Mouse (Mus musculus) lung, postnatal 25 days (tissue): ENCODE results near the gene Parp11.

ENCODE experiments used
- DNase-seq: peaks from one replicate; pipeline ENCODE4 v3.0.0; 2022; ENCODE audit warnings: low spot score

The Parp11 gene

DNA sequence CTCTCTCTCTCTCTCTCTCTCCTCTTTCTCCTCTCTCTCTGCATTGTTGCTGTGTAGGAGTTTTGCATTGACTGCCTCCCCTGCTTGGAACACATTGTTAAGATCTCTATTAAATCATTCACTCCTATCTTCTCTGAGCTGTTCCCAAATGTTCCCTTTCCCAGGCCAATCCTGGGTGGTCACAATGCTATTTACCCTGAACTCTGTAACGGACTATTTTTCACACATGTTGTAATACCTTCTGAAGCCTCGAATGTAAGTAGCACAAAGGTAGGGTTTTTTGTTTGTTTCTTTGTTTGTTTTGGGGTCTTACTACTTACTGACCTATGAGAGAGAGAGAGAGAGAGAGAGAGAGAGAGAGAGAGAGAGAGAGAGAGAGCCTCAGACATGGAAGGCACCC, 2.2 kb downstream of the Parp11 start:
- no peak for DNase-seq

DNA sequence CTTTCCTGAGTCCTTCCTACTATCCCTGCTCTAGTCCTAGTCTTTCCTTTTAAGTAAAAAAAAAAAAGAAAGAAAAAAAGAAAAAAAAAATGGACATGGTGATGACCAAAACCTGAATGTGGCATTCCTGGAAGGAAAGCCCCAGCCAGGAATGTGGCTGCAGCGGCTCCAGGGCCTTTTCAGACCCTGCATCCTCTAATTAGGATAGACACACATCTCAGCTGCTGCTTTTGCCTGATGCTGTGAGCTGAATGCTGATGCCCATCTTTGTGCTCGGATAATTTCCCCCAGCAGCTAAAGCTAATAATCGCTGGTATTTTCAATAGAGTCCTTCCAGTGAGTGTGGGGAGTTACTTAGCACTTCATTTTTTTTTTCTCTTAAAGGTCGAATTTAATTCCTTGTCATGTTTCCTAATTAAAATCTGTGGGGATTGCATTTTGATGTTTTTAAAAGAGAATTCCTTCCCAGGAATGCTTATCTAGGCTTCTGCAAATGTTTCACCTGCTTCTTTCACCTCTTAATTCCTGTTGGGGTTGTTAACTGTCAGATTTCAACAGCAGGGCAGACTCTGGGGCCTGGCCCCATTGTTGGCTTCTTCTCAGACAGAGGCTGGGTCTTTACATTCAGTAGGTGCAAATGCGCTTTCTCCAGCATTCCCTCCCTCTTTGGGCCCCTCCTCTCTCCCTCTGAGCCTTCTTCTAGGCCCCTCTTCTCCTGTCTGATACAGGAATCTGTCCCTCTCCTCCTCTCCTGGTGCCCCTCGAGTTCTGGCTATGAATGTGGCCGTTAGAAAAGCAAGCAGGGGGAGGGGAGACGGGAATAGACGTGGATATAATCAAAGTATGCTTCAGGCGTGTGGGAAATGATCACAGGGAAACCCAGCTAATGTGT, 3.1 kb downstream of the Parp11 start:
- no peak for DNase-seq

DNA sequence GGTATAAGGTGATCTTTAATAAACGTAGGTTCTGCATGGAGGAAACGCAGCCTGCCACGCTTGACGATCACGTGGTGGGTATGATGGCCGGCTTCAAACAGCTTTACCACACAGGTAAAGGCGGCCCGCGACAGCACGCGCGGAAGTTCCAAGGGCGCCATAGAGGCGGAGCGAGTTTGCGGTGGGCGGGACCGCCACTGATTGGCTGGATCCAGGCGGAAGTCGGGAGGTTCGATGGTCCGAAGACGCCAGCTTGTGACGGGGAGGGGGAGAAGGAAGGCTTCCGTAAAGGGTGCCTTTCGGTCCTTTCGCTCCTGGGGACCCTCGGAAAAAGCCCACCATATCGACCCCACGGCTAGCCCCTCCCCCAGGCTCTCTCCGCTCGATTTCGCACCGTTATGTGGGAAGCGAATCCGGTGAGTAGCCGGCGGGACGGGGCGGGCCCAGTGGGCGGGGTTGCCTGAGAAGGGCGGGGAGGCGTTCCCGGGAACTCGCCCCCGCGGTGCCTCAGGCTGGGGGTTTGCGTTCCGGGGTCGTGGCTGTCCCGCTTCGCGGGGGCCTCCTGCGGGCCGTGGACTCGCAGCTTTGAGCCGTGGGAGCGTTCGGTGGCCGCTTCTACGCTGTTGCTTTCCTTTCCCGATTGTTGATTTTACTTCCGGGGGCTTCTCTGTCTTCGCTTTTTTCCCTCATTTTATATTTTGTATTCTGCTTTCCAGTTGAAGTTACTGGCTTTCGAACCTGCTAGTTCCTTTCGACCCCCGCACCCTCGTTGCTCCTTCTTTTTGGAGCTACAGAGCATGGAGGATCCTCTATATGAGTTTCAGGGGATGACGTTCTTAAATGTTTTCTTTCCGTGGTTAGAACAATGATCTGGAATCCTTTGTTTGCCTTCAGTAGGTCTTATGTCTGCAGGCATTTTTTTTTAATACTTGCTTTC, 7.0 kb downstream of the Parp11 start:
- DNase-seq: peak; percentile 94

DNA sequence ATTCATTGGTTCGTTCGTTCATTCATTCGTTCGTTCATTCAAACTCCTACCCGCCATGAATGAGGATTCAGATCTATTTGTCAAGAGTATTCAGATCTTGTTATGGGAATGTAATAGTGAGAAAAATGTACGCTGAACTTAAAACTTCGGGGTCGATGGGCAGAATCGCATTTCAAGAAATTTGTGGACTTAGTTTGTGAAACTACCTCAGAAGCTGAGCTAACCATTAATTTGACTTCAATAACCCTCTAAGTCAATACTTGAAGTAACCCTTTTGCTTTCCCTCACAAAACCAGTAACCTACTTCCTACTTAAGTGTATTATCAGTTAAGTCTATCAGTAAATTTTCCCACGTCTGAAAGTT, 7.7 kb downstream of the Parp11 start:
- DNase-seq: no peak

DNA sequence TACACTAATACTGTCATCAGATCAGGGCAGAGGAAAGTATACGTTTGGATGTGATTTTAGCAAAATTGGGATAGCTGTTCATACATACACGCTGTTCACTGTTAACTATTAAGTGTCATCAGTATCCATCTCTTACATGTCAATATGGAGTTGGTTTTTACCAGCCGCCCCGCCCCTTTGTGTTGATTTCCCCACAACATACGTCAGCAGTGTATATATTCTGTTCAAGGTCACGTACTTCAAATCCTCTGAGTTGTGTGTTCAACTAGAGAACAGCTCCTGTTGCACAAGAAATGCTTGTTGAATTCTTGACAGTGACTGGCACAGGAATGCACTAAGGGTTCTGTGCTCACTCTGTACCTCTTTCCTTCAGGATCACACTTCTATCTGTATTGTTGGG, 8.2 kb downstream of the Parp11 start:
- DNase-seq: no peak

DNA sequence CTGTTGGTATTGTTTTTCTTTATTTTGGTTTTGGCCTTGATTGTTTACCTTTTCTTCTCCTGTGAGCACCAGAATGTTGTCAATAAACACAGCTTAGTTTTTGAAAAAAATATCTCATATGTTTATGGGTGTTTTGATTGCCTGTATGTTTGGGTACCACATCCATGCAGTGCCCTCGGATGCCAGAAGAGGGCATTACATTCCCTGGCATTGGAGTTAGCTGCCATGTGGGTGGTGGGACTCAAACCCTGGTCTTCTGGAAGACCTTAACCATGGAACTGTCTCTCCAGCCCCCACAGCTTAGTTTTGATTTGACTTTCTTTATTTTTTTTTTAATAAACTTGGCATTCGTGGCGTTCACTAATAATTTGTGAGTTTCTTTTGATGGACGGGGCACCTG, 8.8 kb downstream of the Parp11 start:
- DNase-seq: no peak

DNA sequence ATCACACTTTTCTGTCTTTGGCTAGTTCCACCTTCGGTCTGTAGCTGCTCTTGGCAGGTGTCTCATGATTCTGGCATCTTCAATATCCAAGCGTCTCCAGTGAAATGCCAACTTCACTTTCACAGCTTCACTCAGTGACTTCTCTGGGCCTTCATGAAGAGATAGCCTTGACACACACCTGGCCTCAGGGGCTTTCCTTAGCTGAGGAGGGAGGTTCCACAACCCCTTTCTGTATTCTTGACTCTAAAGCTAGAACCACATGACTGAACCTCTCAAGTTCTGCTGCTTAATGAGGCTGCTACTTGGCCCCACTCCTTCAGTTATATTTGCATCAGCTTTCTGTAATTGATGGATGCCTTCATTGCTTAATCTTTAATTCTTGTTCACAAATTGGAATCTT, 10.1 kb downstream of the Parp11 start:
- no peak for DNase-seq

DNA sequence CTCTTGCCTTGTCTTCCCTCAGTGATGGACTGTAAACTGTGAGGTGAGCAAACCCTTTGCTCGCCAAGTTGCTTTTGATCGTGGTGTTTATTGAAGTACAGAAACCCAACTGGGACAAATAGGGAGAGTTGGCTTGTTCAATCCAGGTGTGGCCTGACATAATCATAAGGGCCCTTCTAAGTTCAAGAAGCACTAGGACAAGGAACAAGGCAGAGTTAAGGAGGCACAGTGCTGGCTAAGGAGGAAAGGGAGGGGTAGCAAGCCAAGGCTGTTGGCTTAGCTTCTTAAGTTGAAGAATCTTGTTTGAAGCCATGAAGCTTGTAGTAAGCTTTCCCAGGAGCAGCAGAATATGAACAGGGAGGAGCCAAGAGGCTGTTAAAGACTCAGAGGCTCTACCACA, 13.1 kb downstream of the Parp11 start:
- peak; percentile 79 for DNase-seq

DNA sequence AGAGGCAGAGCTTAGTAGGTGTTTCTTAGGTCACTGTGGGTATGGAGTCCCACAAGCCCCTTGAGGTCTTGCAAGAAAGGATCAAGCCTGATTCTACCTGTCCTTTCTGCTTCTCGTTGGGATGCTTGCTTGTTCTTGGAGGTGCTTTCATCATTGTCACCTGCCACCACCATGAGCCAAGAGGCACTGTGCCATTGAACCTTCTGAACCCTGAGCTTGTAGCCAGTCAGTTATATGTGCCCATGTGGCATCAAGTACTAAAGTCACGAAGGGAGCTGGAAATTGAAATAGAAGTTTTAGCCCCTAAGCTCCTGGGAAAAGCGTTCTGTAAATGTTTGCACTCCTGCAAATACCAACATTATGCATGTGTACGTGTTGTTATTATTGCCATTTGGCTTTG, 14.9 kb downstream of the Parp11 start:
- DNase-seq: no peak

DNA sequence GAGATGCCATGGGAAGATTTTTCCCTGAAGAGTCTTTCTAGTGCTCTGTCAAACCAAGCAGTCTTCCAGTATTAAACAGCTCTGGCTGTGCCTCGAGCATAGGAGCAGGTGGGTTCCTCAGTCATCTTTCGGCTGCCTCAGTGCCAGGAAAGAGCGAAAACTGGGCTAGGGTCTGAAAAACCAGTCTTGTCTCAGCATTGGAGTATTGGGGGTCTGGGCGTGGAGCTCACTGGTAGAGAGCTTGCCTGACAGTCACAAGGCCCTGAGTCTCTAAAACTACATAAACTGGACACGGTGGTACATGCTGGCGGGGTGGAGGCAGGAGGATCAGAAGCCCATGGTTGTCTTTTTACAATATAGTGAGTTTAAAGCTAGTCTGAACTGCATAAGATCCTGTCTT, 15.6 kb downstream of the Parp11 start:
- no peak for DNase-seq

DNA sequence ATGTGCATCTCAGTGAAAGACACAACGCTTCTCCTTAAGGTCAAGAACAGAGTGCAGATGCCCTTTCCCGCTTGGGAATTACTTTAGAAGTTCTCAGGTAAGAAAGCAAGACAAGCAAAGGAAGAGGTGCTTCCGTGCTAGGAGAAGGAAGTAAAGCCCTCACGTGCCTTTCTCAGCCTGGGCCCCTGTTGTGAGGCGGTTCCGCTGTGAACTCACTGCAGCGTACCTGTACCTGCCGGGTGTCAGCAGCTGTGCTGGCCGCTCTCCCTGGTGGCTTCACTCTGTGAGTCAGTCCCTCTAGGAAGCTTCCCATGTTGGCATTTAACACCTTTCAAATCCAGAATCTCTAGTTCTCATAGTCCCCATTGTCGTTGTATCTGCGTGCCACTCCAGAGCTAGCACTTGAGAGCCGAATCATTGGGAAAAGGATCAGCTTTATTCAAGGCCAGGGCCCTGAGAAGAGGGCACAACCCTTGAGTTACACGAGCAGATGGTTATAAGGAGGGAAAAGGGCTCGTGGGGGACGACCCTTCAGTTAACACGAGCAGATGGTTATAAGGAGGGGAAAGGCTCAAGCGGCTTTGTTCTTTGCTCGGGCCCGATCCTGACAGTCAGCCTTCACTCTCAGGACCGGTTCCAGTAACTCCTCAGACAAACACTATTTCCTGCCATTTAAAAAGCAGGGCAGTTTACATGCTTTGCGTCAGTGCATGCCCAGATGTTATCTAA, 16.8 kb downstream of the Parp11 start:
- no peak for DNase-seq

DNA sequence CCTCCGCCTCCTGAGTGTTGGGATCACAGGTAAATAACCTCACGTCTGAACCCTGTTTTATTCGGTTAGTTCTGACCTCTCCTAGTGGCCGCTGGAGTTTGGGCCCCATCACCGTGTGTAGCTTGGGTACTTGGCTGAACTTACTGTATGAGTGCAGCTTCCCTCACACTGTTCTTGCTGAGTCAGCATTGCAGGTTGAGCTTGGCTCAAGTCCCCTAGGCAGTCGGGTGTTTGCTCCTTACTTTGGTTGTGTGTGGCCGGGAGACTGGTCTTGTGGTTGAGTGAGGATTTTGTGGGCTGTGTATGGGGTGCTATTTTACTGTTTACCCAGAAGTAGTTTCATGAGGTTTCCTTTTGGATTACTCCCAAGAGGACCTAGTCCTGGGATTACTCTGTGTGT, 17.9 kb downstream of the Parp11 start:
- no peak for DNase-seq

DNA sequence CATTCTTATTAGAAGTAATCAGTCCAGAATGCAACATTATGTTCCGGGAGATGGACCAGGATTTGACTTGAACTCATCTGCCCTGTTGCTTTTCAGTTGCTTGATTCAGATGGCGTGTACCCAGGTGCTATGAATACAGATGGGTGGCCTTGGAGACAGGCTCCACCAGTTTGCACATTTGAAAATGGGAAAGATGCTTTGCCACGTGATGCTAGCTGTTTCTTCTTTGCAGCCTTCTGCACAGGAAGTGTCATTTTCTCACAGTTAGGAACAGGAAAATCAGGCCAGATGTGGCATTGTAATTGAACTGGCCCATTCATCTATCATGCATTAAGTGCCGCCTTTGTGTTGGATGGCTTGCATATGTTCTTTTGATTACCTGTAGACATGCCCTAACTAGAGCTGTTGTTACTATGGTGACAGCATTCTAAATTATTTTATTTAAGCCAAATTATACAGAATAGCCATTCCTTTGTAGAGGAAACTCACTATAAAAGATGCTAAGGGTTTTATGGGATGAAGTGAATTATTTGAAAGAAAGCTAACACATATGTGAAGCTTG, 20.2 kb downstream of the Parp11 start:
- DNase-seq: no peak

DNA sequence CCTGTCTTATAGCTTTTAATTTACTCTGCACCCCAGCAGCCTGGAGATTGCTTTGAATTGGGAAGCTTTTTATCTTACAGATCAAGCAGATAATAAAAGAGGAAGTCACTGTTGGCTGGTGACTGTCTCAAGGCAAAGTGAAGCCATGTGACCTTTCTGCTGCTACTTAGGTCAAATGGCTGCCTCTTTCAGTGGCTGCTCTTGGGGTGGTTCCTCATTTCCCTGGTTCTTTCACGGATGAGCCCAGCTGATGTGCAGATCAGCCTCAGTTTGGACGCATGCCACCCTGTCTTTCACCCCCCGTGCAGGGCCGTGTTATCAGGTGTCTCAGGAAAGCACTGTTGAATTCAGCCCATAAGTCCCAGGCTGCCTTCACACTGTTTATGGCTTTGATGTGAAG, 25.4 kb downstream of the Parp11 start:
- peak; percentile 44 for DNase-seq

DNA sequence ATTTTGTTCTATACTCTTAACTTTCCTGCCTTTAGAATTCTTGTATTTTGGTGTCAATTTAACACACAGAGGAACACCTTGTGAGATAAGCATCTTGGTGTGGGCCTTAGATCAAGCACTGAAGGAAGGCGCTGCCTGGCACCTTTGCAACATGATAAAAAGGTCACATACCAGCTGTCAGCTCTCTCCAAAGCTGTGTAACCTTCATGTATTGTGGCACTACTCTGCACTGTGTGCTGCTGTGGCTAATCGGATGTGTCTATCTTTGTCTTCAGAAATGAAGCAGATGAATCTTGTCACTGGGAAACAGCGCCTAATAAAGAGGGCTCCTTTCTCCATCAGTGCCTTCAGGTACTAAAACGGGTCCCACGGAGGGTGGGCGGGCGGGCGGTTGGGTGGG, 27.3 kb downstream of the Parp11 start:
- no peak for DNase-seq

DNA sequence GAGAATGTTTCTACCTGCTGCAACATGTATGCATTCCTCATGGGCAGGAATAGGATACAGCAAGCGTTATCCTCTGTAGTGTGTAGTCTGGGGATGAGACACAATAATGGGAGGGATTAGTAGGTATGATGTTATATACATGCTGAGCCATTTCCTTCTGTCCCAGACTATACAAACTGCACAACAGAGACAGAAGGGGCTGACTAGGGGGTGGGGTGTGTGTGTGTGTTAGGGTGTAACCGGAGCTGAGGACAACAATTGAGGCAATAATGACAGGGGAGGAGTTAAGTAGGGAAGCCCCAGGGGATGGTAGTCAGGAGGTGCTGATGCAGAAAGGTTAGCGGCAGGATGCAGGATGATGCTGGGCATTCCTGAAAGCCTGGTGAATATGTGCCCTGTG, 28.6 kb downstream of the Parp11 start:
- DNase-seq: no peak

DNA sequence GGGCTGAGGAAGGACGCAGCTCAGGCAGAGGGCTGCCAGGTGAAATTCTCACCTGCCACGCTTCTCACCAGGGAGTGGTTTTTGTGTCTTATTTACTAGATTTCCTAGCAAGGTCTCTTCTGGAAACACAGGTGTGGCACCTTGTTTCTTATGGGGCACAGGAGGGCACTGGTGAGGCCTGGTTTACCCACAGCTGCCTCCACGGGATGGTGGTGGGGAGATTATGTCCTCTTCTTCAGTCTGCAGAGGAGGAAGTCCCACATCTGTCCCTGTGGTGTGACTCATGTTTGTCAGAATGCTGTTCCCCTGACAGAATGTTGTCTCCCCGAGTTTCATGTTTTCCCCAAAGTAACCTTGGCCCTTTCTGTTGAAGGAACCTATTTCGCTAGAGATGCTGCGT, 44.4 kb downstream of the Parp11 start:
- DNase-seq: no peak

DNA sequence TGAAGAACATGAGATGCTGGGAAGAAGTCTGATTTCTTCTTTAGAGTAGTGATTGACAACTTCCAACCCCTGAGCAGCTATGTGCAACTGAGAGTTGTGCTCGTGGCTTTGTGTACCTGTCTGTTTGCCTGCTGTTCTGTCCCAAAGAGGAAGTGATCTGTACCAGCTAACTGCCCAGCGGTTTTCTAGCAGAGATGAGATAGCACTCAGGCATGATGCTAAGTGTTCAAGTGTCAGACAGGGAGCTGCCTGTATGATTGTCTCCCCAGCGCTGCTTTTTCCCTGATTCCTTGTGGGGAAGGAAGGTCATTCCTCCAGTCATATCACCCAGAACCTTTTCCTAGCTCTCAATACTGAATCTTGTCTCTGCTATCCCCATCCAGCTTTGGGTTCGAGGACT, 45.9 kb downstream of the Parp11 start:
- no peak for DNase-seq

DNA sequence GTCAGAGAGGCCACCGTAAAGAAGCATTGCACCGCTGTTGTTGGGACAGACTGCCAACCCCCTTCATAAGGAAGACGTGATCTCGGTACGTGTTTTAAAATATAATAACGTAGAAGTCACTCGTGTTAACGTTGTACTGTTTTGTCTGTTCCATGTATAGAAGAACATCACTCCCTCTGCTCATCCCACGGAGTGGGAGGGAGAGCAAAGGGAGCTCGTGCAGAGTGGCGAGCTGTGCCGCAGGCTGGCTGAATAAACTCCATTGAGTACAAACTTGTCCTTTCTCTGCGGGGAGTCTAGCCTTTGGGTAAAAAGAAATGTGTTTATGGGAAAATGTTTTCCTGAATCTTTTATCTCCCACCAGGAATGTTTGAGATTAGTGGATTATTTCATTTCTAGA, 47.1 kb downstream of the Parp11 start:
- DNase-seq: no peak

DNA sequence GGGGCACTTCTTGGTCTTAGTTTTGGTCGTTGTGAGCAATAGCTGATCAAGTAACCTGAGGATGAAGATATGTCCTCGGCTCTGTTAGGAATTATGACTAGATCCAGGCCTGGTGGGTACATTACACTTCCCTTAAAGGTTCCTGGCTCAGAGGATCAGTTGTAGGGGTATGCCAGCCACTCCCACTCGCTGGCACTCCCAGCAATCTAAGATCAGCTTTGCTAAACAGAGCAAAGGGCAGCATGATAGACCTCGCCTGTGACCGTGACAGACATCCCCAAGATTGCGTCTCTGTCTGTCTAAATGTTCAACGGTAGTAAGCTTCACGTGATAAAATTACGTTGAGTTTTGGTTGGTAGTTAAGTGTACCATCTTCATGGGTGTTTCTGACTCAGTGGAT, 47.7 kb downstream of the Parp11 start:
- DNase-seq: no peak

DNA sequence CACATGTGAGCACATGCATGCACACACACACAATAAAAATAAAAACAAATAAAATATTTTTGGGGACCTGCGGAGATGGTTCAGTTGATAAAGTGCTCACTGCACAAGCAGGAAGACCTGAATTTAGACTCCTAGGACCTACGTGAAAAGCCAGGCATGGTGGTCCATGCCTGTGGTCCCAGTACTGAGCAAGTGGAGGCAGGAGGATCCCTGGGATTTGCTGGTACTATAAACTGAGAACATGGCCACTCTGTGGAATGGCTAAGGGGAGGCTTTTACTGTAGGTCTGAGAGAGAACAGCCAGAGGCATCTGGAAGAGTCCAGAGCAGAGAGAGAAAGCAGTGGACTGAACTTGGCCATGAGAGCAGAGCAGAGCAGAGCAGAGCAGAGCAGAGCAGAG, 48.6 kb downstream of the Parp11 start:
- no peak for DNase-seq

DNA sequence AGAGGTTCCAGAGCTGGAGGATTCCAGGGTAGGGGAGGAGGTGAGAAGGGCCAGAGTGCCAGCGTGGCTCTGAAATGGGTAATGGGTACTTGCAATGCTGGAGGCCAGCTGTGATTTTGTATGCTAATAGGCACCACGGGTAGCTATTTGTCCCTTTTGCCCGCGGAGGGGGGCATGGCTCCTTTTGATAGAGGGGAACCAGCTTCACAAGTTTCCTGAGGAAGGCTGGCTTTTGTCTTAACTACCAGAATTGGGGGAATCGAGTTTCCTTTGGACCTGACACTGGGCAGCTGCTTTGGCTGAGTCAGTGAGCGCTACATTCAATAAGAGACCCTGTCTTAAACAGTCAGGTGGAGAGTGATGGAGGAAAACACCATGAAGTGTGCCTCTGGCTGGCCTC, 49.2 kb downstream of the Parp11 start:
- DNase-seq: no peak
